Mouse (Mus musculus): ENCODE results near the gene Supt3. TPM values are rescaled to one million over a fixed set of nuclear protein-coding genes. Genes with fewer than 3 reads are reported as not detected.

Gene Supt3
- polyA plus RNA-seq, 1 experiment from 2014 or later = 26.2 TPM

GRCm38 (mm10) chr17:45053371-45053770 lies 276.4 kb downstream of the Supt3 start:
- Histone ChIP-seq H3K4me3 (replicated peaks; ENCODE audit: low read length) (no peak overlapping the region), H3K9ac (no peak overlapping the region), H3K27me3 (ENCODE audit: control insufficient read depth, insufficient read depth, low read length) (no peaks in the 10 kb centered on the region), H3K36me3 (replicated peaks; ENCODE audit: control insufficient read depth, insufficient read depth) (no peaks in the 10 kb centered on the region), H3K9me3 (ENCODE audit: control insufficient read depth, low read length) (no peaks in the 10 kb centered on the region), H3K4me1 (replicated peaks; ENCODE audit: control insufficient read depth, insufficient read depth, low read length) (no peaks in the 10 kb centered on the region), H3K27ac (no peak overlapping the region), H3K4me2 (replicated peaks) (no peak overlapping the region)
- ATAC-seq (ENCODE audit: low FRiP score) (no peak), DNase-seq (ENCODE audit: low spot score) (no peak)
- 91% methylated on average over 3 of the region's 3 CpGs for WGBS

- DNase-seq (ENCODE audit: low spot score) (no peak), ATAC-seq (ENCODE audit: low FRiP score) (no peak)
- H3K36me3 ChIP-seq (replicated peaks; ENCODE audit: control insufficient read depth, insufficient read depth) = no peaks in the 10 kb centered on the region
- no peaks in the 10 kb centered on the region for H3K9me3 ChIP-seq (ENCODE audit: control insufficient read depth, low read length)
- H3K27ac ChIP-seq = no peak overlapping the region
- 76% methylated on average over 4 of the region's 4 CpGs for WGBS
- H3K9ac ChIP-seq = no peak overlapping the region
- H3K4me1 ChIP-seq (replicated peaks; ENCODE audit: control insufficient read depth, insufficient read depth, low read length) = no peaks in the 10 kb centered on the region
- H3K4me3 ChIP-seq (replicated peaks; ENCODE audit: low read length) = no peak overlapping the region
- no peak overlapping the region for H3K4me2 ChIP-seq (replicated peaks)
- H3K27me3 ChIP-seq (ENCODE audit: control insufficient read depth, insufficient read depth, low read length) = no peaks in the 10 kb centered on the region
Observed at GRCm38 (mm10) chr17:45054526-45054925, 277.6 kb downstream of the Supt3 start.

- Histone ChIP-seq H3K4me1 (replicated peaks; ENCODE audit: control insufficient read depth, insufficient read depth, low read length) (no peaks in the 10 kb centered on the region), H3K27ac (no peak overlapping the region), H3K4me2 (replicated peaks) (no peak overlapping the region), H3K4me3 (replicated peaks; ENCODE audit: low read length) (no peak overlapping the region), H3K27me3 (ENCODE audit: control insufficient read depth, insufficient read depth, low read length) (no peaks in the 10 kb centered on the region), H3K9me3 (ENCODE audit: control insufficient read depth, low read length) (no peaks in the 10 kb centered on the region), H3K9ac (no peak overlapping the region), H3K36me3 (replicated peaks; ENCODE audit: control insufficient read depth, insufficient read depth) (no peaks in the 10 kb centered on the region)
- ATAC-seq (ENCODE audit: low FRiP score) (no peak), DNase-seq (ENCODE audit: low spot score) (no peak)
- WGBS = 84% methylated on average over 2 of the region's 2 CpGs
Observed at GRCm38 (mm10) chr17:45056894-45057293, 279.9 kb downstream of the Supt3 start.

GRCm38 (mm10) chr17:45057780-45058179 lies 280.8 kb downstream of the Supt3 start:
- no peaks in the 10 kb centered on the region for H3K4me1 ChIP-seq (replicated peaks; ENCODE audit: control insufficient read depth, insufficient read depth, low read length)
- no peak for DNase-seq (ENCODE audit: low spot score)
- no peak overlapping the region for H3K27ac ChIP-seq
- H3K36me3 ChIP-seq (replicated peaks; ENCODE audit: control insufficient read depth, insufficient read depth) = no peaks in the 10 kb centered on the region
- no peak overlapping the region for H3K4me2 ChIP-seq (replicated peaks)
- H3K9ac ChIP-seq = no peak overlapping the region
- no peak overlapping the region for H3K4me3 ChIP-seq (replicated peaks; ENCODE audit: low read length)
- no peaks in the 10 kb centered on the region for H3K27me3 ChIP-seq (ENCODE audit: control insufficient read depth, insufficient read depth, low read length)
- ATAC-seq (ENCODE audit: low FRiP score) = no peak
- no peaks in the 10 kb centered on the region for H3K9me3 ChIP-seq (ENCODE audit: control insufficient read depth, low read length)
- WGBS = 86% methylated on average over 6 of the region's 6 CpGs

GRCm38 (mm10) chr17:45058566-45059363 lies 281.8 kb downstream of the Supt3 start:
- no peak overlapping the region for H3K4me3 ChIP-seq (replicated peaks; ENCODE audit: low read length)
- no peak overlapping the region for H3K4me2 ChIP-seq (replicated peaks)
- H3K27me3 ChIP-seq (ENCODE audit: control insufficient read depth, insufficient read depth, low read length) = no peaks in the 10 kb centered on the region
- 50% methylated on average over 6 of the region's 6 CpGs for WGBS
- no peaks in the 10 kb centered on the region for H3K4me1 ChIP-seq (replicated peaks; ENCODE audit: control insufficient read depth, insufficient read depth, low read length)
- ATAC-seq (ENCODE audit: low FRiP score) (no peak), DNase-seq (ENCODE audit: low spot score) (no peak)
- H3K9ac ChIP-seq = no peak overlapping the region
- no peak overlapping the region for H3K27ac ChIP-seq
- no peaks in the 10 kb centered on the region for H3K9me3 ChIP-seq (ENCODE audit: control insufficient read depth, low read length)
- H3K36me3 ChIP-seq (replicated peaks; ENCODE audit: control insufficient read depth, insufficient read depth) = no peaks in the 10 kb centered on the region

- no peak overlapping the region for H3K4me2 ChIP-seq (replicated peaks)
- 91% methylated on average over 5 of the region's 5 CpGs for WGBS
- H3K9me3 ChIP-seq (ENCODE audit: control insufficient read depth, low read length) = no peaks in the 10 kb centered on the region
- DNase-seq (ENCODE audit: low spot score) (no peak), ATAC-seq (ENCODE audit: low FRiP score) (no peak)
- H3K4me1 ChIP-seq (replicated peaks; ENCODE audit: control insufficient read depth, insufficient read depth, low read length) = no peaks in the 10 kb centered on the region
- H3K4me3 ChIP-seq (replicated peaks; ENCODE audit: low read length) = no peak overlapping the region
- H3K9ac ChIP-seq = no peak overlapping the region
- no peak overlapping the region for H3K27ac ChIP-seq
- H3K27me3 ChIP-seq (ENCODE audit: control insufficient read depth, insufficient read depth, low read length) = no peaks in the 10 kb centered on the region
- H3K36me3 ChIP-seq (replicated peaks; ENCODE audit: control insufficient read depth, insufficient read depth) = no peaks in the 10 kb centered on the region
Observed at GRCm38 (mm10) chr17:45063776-45064175, 286.8 kb downstream of the Supt3 start.

- no peak for DNase-seq (ENCODE audit: low spot score)
- Histone ChIP-seq H3K27me3 (ENCODE audit: control insufficient read depth, insufficient read depth, low read length) (no peaks in the 10 kb centered on the region), H3K27ac (no peak overlapping the region), H3K4me1 (replicated peaks; ENCODE audit: control insufficient read depth, insufficient read depth, low read length) (no peaks in the 10 kb centered on the region), H3K4me2 (replicated peaks) (no peak overlapping the region), H3K36me3 (replicated peaks; ENCODE audit: control insufficient read depth, insufficient read depth) (no peaks in the 10 kb centered on the region), H3K4me3 (replicated peaks; ENCODE audit: low read length) (no peak overlapping the region), H3K9ac (no peak overlapping the region), H3K9me3 (ENCODE audit: control insufficient read depth, low read length) (no peaks in the 10 kb centered on the region)
- ATAC-seq (ENCODE audit: low FRiP score) = no peak
- WGBS = 86% methylated on average over 2 of the region's 2 CpGs
Observed at GRCm38 (mm10) chr17:45065465-45065864, 288.5 kb downstream of the Supt3 start.

- Histone ChIP-seq H3K9me3 (ENCODE audit: control insufficient read depth, low read length) (no peaks in the 10 kb centered on the region), H3K9ac (no peak overlapping the region), H3K4me3 (replicated peaks; ENCODE audit: low read length) (no peak overlapping the region), H3K4me2 (replicated peaks) (no peak overlapping the region), H3K36me3 (replicated peaks; ENCODE audit: control insufficient read depth, insufficient read depth) (no peaks in the 10 kb centered on the region), H3K27me3 (ENCODE audit: control insufficient read depth, insufficient read depth, low read length) (no peaks in the 10 kb centered on the region), H3K4me1 (replicated peaks; ENCODE audit: control insufficient read depth, insufficient read depth, low read length) (no peaks in the 10 kb centered on the region), H3K27ac (no peak overlapping the region)
- WGBS = 90% methylated on average over 3 of the region's 3 CpGs
- no peak for DNase-seq (ENCODE audit: low spot score)
- ATAC-seq (ENCODE audit: low FRiP score) = no peak
Observed at GRCm38 (mm10) chr17:45067441-45067840, 290.5 kb downstream of the Supt3 start.

- no peak overlapping the region for H3K9ac ChIP-seq
- no peak for ATAC-seq (ENCODE audit: low FRiP score)
- 30% methylated on average over 7 of the region's 7 CpGs for WGBS
- H3K27me3 ChIP-seq (ENCODE audit: control insufficient read depth, insufficient read depth, low read length) = no peaks in the 10 kb centered on the region
- H3K4me1 ChIP-seq (replicated peaks; ENCODE audit: control insufficient read depth, insufficient read depth, low read length) = no peaks in the 10 kb centered on the region
- DNase-seq (ENCODE audit: low spot score) = no peak
- no peak overlapping the region for H3K4me3 ChIP-seq (replicated peaks; ENCODE audit: low read length)
- no peak overlapping the region for H3K27ac ChIP-seq
- no peaks in the 10 kb centered on the region for H3K9me3 ChIP-seq (ENCODE audit: control insufficient read depth, low read length)
- H3K36me3 ChIP-seq (replicated peaks; ENCODE audit: control insufficient read depth, insufficient read depth) = no peaks in the 10 kb centered on the region
- H3K4me2 ChIP-seq (replicated peaks) = no peak overlapping the region
Observed at GRCm38 (mm10) chr17:45068321-45068720, 291.4 kb downstream of the Supt3 start.

All from hindbrain, embryonic 14.5 days (tissue).